Mouse (Mus musculus) forebrain, embryonic 14.5 days (tissue): ENCODE data around the gene Lpin2. TPM values are rescaled to one million over a fixed set of nuclear protein-coding genes. Genes with fewer than 3 reads are reported as not detected.

ENCODE experiments used
- ATAC-seq: fragments of 200-750 bp; cut with Nextera tagmentation; 2 replicates; pipeline ENCODE4 v1.8.0; 2017; ENCODE audit warnings: mild to moderate bottlenecking, moderate library complexity
- DNase-seq: peaks from one replicate; pipeline ENCODE4 v3.0.0-alpha.2; 2015; ENCODE audit warnings: low spot score
- H3K27ac ChIP-seq: fragments of 300-500 bp; sonication (generic); 2 replicates; pipeline ENCODE4 v1.5.1; 2014; ENCODE audit warnings: low read depth, mild to moderate bottlenecking, control low read depth, low read length, moderate library complexity
- H3K27me3 ChIP-seq: fragments of 300-500 bp; sonication (generic); replicated peaks from 2 replicates; pipeline ENCODE4 v1.6.1; 2014; ENCODE audit warnings: low read length, control low read depth, mixed read lengths; ENCODE audit not compliant: control insufficient read depth, insufficient read depth
- H3K36me3 ChIP-seq: fragments of 300-500 bp; sonication (generic); 2 replicates; pipeline ENCODE4 v1.6.1; 2014; ENCODE audit warnings: low read length, control low read depth; ENCODE audit not compliant: control insufficient read depth, insufficient read depth
- H3K4me1 ChIP-seq: fragments of 300-500 bp; sonication (generic); 2 replicates; pipeline ENCODE4 v1.6.1; 2014; ENCODE audit warnings: antibody characterized with exemption, low read length, control low read depth; ENCODE audit not compliant: control insufficient read depth, insufficient read depth
- H3K4me2 ChIP-seq: fragments of 300-500 bp; sonication (generic); 2 replicates; pipeline ENCODE4 v1.6.1; 2014; ENCODE audit warnings: mild to moderate bottlenecking, control low read depth, low read length
- H3K4me3 ChIP-seq: fragments of 300-500 bp; sonication (generic); 2 replicates; pipeline ENCODE4 v1.5.1; 2014; ENCODE audit warnings: low read depth, low read length, control low read depth
- H3K9ac ChIP-seq: fragments of 300-500 bp; sonication (generic); 2 replicates; pipeline ENCODE4 v1.6.1; 2014; ENCODE audit warnings: mild to moderate bottlenecking, low read length, control low read depth, moderate library complexity
- H3K9me3 ChIP-seq: fragments of 300-500 bp; sonication (generic); replicated peaks from 2 replicates; pipeline ENCODE4 v1.6.1; 2016; ENCODE audit warnings: low read length, control low read depth, mixed read lengths; ENCODE audit not compliant: control insufficient read depth
- WGBS: fragments of 180-500 bp; shearing (Covaris S2); extraction: QIAGEN DNeasy Blood & Tissue Kit; methylation state at CpG from one replicate; pipeline ENCODE4 v1.1.7; 2014; 5-methylcytosine and 5-hydroxymethylcytosine counted together
- polyA plus RNA-seq: library from polyadenylated mRNA; unstranded; fragments of >200 nt; fragmentation: Nextera tagmentation; extraction: Ambion mirVana; gene quantifications from 2 replicates; pipeline ENCODE4 v1.2.1, GENCODE M21; 2014

Gene Lpin2
- polyA plus RNA-seq, 1 experiment from 2014 or later = 29.8 TPM

DNA sequence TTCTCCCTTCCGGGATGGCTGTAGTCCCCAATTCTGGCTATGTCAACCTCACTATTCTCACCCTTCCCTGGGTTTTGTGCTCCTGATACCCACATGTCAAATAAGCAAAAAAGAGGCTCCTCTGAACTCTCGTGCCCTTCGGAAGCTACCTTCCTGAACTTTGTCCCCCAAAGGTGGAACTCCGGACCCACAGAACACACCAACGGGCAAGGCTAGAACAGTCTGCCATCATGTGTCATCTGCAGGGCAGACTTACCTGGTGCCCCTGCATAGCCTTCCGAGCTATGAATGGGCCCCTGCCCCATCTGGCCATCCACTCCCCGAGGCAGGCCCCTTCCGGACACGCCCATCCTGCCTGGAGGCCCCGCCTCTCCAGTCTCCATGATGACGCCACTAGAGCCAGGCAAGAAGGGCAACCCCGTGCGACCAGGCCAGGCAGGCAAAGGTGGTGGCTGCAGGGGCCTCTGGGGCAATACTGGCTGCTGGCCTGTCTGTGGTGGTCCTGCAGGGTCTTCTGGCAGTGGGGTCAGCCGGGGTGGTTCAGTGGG, 73.8 kb downstream of the Lpin2 start:
- 80% methylated on average over 14 of the region's 14 CpGs for WGBS
- H3K4me1 ChIP-seq = no peaks in the 10 kb centered on the region
- H3K27me3 ChIP-seq = no peaks in the 10 kb centered on the region
- no peak overlapping the region for H3K4me2 ChIP-seq
- no peak for ATAC-seq
- DNase-seq = no peak
- no peak overlapping the region for H3K4me3 ChIP-seq
- H3K9me3 ChIP-seq = no peaks in the 10 kb centered on the region
- no peak overlapping the region for H3K9ac ChIP-seq
- no peak overlapping the region for H3K27ac ChIP-seq
- no peaks in the 10 kb centered on the region; the same call in 1 of the 2 replicates for H3K36me3 ChIP-seq

DNA sequence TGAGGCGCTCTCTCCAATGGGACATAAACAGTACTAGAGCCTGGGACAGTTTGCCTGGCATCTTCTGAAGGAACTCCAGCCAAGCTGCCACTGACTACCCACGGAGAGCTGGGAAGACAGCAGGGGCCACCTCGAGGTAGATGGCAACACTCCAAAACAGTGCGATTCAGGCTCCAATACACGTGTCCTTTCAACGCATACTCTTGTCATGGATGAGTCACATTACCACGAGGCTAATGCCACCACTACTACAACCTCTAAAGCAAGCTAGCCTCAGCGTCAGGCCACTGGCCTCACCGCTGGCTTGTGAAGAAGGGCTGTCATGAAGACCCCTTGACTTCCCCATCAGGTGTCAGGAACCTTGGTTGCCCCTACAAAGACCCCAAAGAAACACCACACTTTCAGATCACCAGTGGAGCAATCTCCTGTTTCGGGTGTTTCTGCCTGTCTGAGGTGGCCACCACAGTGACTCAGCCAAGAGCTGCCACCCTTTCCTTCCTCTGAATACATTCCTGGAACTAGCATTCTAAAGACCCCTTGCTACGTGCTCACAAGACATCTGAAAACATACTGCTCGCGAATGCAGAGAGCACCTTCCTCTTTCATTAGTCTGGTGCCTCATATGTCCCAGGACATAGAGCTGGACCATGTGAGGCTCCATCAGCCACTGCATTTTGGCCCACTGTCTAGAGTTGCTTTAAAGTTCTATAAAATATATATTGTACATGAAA, 74.6 kb downstream of the Lpin2 start:
- H3K27me3 ChIP-seq = no peaks in the 10 kb centered on the region
- no peak overlapping the region for H3K4me2 ChIP-seq
- H3K4me3 ChIP-seq = no peak overlapping the region
- no peak for DNase-seq
- 89% methylated on average over 13 of the region's 13 CpGs for WGBS
- no peaks in the 10 kb centered on the region for H3K9me3 ChIP-seq
- no peaks in the 10 kb centered on the region for H3K4me1 ChIP-seq
- H3K36me3 ChIP-seq = no peaks in the 10 kb centered on the region; the same call in 1 of the 2 replicates
- H3K9ac ChIP-seq = no peak overlapping the region
- no peak overlapping the region for H3K27ac ChIP-seq
- ATAC-seq = no peak

DNA sequence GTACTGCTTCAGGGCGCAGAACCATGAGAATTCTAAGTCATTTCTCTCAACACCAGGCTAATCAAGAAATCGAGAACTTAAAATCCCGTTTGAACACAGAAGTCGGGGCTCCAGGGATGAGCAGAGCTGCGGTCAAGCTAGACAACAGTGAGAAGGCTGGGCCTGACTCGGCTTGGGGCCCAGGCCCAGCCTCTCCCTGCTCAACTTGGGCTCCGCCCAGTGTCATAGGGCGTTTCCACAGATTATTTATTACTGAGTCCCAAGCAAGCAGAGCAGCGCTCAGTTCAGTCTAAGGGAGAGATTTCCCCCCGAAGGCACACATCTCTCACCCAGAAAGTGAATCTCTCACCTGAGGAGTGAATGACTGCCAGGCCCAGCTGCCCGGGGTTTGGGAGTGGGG, 77.4 kb downstream of the Lpin2 start:
- no peak for ATAC-seq

DNA sequence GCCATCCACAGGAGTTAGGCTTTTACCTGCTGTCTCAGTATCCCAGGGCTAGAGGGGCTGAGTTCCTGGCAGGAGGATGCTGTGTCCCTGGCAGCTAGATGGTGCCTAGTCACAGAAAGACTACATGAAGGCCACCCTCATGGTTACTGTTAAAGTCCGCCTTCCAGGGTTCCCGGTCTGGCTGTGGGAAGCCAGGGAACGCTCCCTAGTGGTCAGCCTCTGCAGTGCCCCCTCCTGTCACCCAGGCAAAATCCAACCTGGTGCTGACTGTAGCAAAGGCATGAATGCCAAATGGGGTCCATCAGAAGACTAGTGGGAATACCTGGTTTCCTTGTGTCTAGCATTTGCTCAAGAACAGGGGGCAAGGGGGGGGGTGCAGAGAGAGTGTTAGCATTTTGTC, 78.3 kb downstream of the Lpin2 start:
- ATAC-seq (no peak), DNase-seq (no peak)
- no peaks in the 10 kb centered on the region for H3K27me3 ChIP-seq
- H3K4me2 ChIP-seq = no peak overlapping the region
- no peak overlapping the region for H3K27ac ChIP-seq
- H3K4me1 ChIP-seq = no peaks in the 10 kb centered on the region
- no peak overlapping the region for H3K4me3 ChIP-seq
- H3K9ac ChIP-seq = no peak overlapping the region
- no peaks in the 10 kb centered on the region for H3K9me3 ChIP-seq
- H3K36me3 ChIP-seq = no peaks in the 10 kb centered on the region
- 32% methylated on average over 3 of the region's 3 CpGs for WGBS

More for the DNA sequence above, 77.4 kb downstream of the Lpin2 start:
- no peak overlapping the region for H3K27ac ChIP-seq
- no peaks in the 10 kb centered on the region for H3K27me3 ChIP-seq
- no peaks in the 10 kb centered on the region for H3K36me3 ChIP-seq
- H3K4me1 ChIP-seq = no peaks in the 10 kb centered on the region
- H3K9ac ChIP-seq = no peak overlapping the region
- no peak for DNase-seq
- H3K9me3 ChIP-seq = no peaks in the 10 kb centered on the region
- no peak overlapping the region for H3K4me3 ChIP-seq
- no peak overlapping the region for H3K4me2 ChIP-seq
- 83% methylated on average over 11 of the region's 11 CpGs for WGBS

DNA sequence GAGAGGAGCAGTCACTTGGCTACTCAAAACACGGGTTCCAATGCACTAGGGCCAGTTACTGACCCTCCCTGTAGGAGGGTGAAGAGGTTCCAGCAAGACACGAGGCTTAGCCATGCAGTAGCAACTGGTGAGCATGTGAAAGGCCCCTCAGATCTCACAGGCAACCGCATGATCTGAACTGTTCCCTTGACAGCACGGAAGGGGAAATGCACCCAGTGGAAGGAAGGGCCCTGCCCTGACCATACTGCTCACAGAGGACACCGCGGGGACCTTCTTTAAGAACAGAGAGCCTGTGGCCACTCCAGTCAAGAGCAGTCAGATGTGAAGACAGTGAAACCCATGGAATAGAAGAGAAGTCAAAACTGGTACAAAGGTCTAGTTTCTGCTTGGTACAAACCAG, 80.8 kb downstream of the Lpin2 start:
- H3K9me3 ChIP-seq = no peaks in the 10 kb centered on the region
- WGBS = 82% methylated on average over 6 of the region's 6 CpGs
- H3K27ac ChIP-seq = no peak overlapping the region
- no peak overlapping the region for H3K9ac ChIP-seq
- no peaks in the 10 kb centered on the region for H3K27me3 ChIP-seq
- no peaks in the 10 kb centered on the region for H3K4me1 ChIP-seq
- no peak overlapping the region for H3K4me2 ChIP-seq
- H3K4me3 ChIP-seq = no peak overlapping the region
- DNase-seq = no peak
- ATAC-seq = no peak
- no peaks in the 10 kb centered on the region for H3K36me3 ChIP-seq

DNA sequence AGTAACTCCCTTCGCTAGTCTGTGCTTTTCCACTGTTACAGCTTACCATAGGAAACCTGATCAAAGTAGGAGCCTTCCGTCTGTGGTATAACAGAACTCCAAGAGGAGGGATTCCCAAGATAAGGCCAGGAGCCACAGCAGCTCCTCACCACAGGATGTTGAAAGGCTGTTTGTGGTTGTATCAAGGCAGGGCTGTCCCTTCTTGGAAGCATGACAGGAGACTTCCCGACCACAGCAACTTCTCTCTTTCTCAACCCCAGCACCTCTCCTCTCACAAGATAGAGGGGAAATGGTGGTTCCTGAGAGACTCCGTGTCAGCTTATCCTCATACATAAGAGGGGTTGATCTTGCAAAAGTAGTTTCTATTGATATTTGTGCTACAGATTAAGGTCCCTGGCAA, 82.4 kb downstream of the Lpin2 start:
- 87% methylated on average over 4 of the region's 4 CpGs for WGBS
- Histone ChIP-seq H3K27me3 (no peaks in the 10 kb centered on the region), H3K4me3 (no peak overlapping the region), H3K9ac (no peak overlapping the region), H3K9me3 (no peaks in the 10 kb centered on the region), H3K36me3 (no peaks in the 10 kb centered on the region), H3K27ac (no peak overlapping the region), H3K4me2 (no peak overlapping the region), H3K4me1 (no peaks in the 10 kb centered on the region)
- ATAC-seq (no peak), DNase-seq (no peak)

DNA sequence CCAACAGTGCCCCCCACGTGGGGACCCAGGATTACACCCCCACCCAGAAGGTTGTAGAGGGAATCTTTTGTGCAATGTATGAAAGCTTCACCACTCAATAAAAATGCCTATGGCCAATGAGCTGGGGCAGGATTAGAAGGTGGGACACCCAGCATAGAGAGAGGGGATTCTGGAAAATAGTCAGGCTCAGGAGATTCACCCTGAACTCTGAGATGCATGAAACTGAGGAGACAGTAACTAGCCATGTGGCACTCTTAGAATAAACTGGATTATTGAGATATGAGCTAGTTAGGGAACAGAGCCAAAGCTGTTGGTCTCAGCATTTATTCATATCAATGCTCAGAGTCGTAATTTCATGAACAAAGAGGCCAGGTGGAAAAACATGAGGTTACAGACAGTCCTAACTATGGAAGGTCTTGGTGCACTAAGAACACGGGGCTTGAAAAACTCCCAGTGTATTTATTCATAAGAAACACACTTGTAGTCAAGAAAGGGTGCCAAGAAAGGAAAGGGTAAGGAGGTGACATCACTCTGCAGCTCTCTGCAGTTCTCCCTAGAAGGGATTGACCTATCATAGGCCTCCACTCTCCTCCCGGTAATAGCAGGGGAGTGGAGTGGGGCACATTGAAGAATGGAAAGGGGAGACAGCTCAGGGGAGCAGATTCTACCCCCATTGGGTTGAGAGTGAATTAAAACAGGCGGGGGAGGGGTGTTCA, 83.1 kb downstream of the Lpin2 start:
- 61% methylated on average over 5 of the region's 5 CpGs for WGBS
- Histone ChIP-seq H3K4me2 (no peak overlapping the region), H3K4me3 (no peak overlapping the region), H3K36me3 (no peaks in the 10 kb centered on the region), H3K27me3 (no peaks in the 10 kb centered on the region), H3K4me1 (no peaks in the 10 kb centered on the region), H3K27ac (no peak overlapping the region), H3K9ac (no peak overlapping the region), H3K9me3 (no peaks in the 10 kb centered on the region)
- DNase-seq (no peak), ATAC-seq (no peak)

DNA sequence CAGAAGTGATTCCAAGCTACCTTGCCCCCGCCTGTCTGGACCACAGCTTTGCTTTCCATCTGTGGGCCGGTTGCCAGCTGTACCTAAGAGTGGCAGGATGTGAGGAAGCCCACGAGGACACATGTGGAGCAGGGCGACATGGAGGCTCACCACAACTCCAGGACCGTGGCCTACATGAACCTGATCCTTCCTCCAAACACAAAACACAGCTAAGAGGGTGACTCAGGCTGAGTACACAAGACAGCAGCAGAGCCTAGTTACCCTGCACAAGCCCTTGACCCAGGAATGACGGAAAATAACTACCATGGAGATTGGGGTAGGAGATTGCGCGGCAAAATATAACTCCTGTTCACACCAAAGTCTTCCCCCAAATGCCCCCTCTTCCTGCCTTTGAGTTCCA, 85.0 kb downstream of the Lpin2 start:
- WGBS = 85% methylated on average over 8 of the region's 8 CpGs
- H3K9ac ChIP-seq = no peak overlapping the region
- DNase-seq = no peak
- no peaks in the 10 kb centered on the region for H3K9me3 ChIP-seq
- H3K27me3 ChIP-seq = no peaks in the 10 kb centered on the region
- H3K36me3 ChIP-seq = no peaks in the 10 kb centered on the region
- H3K4me1 ChIP-seq = no peaks in the 10 kb centered on the region
- no peak overlapping the region for H3K4me3 ChIP-seq
- H3K4me2 ChIP-seq = no peak overlapping the region
- no peak overlapping the region for H3K27ac ChIP-seq
- ATAC-seq = no peak

DNA sequence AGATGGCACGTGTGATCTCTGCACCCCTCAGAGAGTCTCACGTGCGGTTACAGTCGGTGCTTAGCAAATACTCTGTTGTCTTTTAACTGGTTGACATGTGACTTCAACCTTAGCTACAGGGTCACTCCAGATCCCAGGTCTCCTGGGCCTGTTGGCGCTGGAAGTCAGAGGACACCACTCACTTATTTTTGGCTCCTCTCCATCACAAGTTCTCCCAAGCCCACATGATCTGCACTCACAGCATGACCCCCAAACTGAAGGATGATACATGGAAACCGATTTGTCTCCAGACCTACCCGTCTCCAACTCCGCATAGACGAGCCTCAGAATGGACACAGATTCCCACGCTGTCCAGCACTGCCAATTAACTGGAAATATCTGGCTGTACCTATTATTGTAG, 85.8 kb downstream of the Lpin2 start:
- Histone ChIP-seq H3K9me3 (no peaks in the 10 kb centered on the region), H3K27me3 (no peaks in the 10 kb centered on the region), H3K36me3 (no peaks in the 10 kb centered on the region), H3K4me1 (no peaks in the 10 kb centered on the region), H3K27ac (no peak overlapping the region), H3K4me3 (no peak overlapping the region), H3K9ac (no peak overlapping the region), H3K4me2 (no peak overlapping the region)
- 77% methylated on average over 10 of the region's 10 CpGs for WGBS
- ATAC-seq = no peak
- DNase-seq = no peak
